Mouse (Mus musculus) erythroblast, embryonic 14.5 days (primary cell): Measurements from ENCODE around the gene Rbfox1.

Experiments
- GATA1 ChIP-seq: IDR thresholded peaks from 2 replicates; pipeline ENCODE4 v1.6.1; 2012; ENCODE audit warnings: low read length, inconsistent platforms, mixed read lengths
- TAL1 ChIP-seq: IDR thresholded peaks from 3 replicates; pipeline ENCODE4 v1.6.1; 2012; ENCODE audit warnings: low read length, inconsistent platforms, mixed read lengths

GRCm38 (mm10) chr16:6557726-6558125 lies 672.6 kb downstream of the Rbfox1 start:
- TF ChIP-seq TAL1 (no peak), GATA1 (no peak)
